Mouse (Mus musculus) right cerebral cortex, postnatal 14 days (tissue): Measurements from ENCODE around the gene Uhrf1.

Source experiments
- DNase-seq: peaks from one replicate; pipeline ENCODE4 v3.0.0; 2022

Gene Uhrf1

DNA sequence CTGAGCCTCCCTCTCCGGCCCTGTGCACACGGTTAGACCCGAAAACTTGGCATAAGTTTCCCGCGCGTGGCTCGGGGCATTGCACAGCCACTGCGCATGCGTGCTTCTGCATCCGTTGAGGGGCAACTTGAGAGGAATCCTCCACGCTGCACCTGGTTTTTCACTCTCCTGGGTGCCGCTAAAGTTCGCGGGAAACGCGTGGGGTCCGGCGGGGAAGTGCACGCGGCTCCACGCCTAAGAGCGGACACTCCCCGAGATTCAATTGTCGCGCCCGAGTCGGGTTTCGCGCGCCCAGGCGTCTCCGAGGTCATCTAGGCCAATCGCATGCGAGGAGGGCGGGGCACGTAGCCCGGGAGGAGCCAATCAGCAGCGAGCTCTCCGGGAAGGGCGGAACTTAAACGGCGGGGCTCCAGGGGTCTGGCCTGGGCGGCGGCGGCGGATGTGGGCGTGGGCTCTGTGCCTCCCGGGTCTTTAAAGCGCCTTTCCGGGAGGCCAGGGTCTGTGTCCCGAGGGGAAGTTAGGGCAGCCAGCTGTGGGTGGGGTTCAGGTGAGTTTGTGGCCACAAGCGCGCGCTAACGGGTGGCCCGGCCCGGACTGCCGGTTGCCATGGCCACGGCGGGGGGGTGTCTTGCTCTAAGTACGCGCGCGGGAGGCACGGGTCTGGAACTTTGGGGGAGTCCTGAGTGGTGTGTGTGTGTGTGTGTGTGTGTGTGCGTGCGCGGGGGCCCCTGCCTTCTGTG lies 896 bp downstream of the Uhrf1 start:
- peak; percentile 93 for DNase-seq

DNA sequence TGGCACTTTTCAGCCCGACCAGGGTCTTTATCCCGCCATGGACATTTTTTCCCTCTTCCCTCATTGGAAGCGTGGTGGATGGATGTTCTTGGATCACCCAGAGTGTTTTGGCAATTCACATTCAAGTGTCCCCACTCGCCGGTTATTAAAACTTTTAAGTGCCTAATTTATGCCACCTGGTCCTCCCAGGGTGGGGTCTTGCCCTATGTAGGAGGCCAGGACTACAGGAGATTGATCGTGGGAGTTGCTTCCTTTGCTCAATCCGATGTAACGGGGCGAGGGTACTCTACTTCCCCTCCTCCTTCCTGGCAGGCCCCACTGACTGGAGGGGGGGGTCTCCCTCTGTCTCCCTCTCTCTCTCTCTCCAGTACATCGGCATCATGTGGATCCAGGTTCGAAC lies 1.6 kb downstream of the Uhrf1 start:
- no peak for DNase-seq

DNA sequence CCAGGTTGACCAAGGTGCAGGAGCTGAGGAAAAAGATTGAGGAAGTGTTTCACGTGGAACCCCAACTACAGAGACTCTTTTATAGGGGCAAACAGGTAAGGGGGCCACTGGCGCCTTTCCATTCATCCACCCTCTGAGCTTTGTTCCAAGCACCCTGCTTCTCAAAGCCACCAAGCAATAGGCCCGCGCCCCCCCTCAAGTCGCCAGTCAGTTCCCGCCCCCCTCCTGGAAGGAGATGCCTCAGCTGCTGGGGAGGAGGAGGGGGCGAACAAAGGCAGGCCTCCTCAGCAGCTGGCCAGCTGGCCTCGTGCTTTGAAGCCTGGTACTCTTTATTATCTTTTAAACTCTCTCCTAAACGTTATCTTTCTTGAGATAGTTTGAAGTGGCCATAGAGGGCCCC lies 2.0 kb downstream of the Uhrf1 start:
- DNase-seq = no peak

DNA sequence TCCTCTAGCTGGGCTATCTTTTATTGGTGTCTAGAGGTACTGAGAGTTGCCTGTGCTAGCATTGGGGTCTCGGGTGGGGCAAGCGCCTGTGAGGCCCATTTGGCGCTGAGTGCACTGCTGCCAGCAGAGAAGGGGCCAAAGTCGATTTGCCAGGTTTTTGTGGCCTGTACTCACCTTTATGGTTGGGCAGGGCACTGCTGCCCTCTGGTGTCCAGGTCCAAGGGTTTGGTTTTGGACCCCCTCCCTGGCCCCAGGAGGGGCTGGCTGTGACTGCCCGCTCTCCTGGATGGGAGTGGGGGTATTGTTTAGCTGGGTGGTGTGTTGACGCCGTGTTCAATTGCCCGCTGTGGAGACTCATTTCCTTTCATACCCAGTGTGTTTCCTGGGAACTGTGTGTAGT lies 2.7 kb downstream of the Uhrf1 start:
- no peak for DNase-seq

DNA sequence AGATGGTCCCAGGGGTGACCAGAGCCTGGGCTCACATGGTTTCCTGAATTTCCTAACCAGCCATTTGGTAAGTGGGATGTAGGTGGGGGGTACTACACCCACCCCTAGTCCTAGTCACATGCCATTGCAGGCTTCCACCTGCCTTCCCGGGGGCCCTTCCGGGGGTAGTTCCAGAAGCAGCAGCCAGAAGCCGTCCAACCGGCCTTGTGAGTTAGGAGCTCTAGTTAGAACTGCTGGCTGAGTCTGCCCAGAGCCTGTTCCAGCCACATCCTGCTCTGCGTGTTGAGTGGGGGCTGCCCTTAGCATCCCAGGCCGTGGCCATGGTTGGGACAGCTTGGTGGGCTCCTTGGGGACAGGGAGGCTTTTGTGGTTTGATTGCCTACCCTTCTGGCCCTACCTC lies 5.0 kb downstream of the Uhrf1 start:
- DNase-seq = no peak

DNA sequence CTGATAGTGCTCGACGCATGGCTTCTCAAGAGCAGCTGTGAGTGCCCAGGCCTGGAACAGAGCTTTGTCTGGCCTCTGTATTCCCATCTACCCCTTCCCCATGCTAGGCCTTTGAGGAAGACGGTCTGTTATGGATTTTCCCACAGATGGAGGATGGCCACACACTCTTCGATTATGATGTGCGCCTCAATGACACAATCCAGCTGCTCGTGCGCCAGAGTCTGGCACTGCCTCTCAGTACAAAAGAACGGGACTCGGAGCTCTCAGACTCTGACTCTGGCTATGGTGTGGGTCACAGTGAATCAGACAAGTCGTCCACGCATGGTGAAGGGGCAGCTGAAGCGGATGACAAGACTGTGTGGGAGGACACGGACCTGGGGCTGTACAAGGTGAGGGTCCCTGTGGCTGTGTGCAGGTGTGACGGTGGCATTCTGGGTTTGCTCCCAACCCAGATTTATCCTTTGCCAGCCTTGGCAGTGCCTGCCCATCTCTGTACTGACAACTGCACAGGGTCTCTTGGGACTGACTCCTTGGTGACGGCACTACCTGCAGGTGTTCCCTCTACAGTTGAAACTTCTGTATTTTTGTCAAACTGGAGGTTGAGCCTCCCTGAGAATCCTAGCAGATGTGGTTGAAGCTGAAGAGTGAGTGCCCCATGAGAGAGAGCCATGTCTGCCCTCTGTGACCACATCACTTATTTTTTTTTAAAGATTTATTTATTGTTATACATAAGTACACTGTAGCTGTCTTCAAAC lies 6.2 kb downstream of the Uhrf1 start:
- no peak for DNase-seq

DNA sequence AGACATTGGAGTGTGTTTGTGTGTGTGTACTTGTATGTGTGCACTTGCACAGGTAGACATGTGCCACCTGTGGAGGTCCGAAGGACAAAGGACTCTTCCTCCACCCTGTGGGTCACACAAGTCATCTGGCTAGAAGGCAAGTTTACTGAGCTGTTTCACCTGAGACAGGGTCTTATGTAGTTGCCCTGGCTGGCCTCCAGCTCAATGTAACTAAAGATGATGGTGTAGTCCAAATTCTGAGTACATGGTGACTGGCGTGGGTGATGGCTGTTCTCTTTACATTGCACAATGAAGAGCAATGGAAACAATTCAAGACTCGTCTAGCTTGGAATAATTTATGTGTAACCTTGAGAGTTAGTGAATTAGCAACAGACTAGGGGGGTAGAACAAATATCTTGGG lies 21.3 kb downstream of the Uhrf1 start:
- DNase-seq = no peak

DNA sequence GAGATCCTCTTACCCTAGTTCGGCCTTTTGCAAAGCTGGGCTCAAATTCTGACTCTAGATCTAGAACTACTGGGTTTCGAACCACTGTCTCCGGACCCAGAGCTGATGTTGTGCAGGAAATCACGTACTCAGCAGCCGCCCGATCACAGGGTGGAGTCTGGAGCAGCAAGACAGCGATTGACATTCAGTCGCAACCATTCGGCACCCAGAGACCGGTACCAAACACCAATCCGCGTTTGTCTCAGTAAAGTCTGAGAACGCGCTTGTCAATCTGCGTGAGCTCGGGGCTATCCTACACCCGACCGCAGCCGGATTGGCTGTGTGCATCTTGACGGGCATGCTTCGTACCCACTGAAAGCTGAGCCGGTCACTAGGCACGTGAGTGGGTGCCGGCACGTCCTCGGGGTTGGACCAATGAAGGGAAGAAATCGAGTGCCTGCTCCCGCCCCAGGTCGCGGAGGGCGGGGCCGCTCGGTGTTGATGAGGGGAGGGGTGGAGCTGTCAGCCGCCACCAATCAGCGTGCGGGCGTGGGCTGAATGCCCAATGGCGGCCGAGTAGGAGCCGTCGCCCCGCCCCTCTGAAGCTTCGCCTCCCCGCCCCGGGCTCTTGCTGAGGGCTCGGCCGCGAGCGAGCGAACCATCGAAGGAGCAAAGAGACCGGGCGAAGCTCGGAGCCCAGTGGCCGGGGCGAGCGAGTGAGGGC lies 22.5 kb downstream of the Uhrf1 start, which contains the start of gene Kdm4b:
Kdm4b (plus strand) TSS at position 613 of the 703 bp plus-strand sequence.
- peak; percentile 98 for DNase-seq

DNA sequence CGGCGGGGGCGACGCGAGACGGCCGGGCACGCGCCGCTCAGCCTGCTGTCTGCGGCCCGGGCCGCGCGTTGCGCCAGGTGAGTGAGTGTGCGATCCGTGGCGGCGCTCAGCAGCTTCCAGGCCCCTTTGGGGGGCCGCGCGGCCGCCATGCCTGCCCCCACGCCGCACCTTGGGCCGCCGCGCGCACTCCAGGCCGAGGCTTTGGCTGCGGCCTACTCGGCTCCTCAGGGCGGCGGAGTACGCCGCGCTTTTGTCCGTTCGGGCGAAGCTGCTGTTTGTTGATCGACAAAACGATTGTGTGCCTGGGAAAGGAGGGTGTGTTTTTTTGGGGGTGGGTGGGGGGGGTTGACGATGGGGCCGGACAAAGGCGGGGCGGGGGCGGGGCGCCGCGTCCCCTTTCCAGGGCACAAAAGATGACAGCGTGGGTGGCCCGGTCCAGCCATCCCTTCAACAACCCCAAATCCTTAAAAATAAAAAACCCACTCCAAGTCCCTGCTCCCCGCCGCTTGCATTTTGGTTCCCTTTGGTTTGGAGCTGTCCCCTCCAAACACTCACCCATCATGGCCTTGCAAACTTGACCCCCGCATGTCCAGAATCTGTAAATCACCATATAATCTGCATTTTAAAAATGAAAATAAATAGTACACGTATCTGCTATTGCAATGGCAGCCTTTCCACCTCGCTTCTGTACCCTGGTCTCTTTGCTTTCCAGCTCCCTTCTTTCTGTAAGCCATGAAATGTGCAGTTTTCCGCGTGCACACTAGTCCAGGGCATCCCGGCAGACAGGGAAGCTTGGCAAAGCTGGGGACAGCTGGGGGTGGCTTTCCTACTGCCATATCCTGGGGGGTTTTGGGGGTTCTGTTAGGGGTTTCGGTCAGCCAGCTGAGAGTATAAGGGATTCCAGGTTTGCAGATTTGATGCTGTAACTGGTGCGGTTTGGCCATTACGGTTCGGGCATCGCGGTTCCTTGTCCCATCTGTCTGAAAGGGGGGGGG lies 23.3 kb downstream of the Uhrf1 start:
- DNase-seq = no peak

DNA sequence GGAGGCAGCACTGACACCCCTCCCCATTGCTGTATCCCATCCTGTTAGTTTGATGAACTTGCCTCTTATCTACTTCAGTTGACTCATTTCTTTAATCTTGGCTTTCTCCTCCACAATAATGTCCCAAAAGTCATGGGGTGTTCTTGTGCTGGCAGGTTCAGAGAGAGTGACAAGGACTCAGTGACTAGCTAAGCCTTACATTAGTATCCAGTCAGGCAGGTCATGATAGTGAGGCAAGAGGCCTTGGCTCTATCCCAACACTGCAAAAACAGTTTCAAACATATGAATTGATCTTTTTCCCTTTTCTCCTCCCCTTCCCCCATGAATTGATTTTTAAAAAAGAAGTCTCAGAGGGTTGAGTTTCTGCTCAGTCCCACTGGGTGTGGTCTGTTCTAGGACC lies 26.1 kb downstream of the Uhrf1 start:
- DNase-seq = no peak

DNA sequence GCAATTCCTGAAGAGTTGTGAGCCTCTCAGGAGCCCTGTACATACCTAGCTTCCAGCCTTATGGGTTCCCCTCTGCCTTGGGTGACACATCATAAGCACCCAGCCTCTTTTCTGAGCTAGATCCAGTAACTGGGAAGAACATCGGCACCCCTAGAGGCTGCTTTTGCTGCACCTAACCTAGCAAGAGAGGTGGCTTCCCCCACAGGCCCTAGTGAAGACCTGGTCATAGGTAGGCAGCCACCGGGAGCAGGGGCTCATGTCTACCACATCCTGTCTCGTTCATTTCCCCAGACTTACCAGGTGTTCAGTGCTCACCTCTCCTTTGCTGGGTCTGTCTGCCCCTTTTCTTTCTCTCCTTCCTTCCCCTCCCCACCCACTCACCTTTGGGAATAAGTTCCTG lies 27.2 kb downstream of the Uhrf1 start:
- no peak for DNase-seq

DNA sequence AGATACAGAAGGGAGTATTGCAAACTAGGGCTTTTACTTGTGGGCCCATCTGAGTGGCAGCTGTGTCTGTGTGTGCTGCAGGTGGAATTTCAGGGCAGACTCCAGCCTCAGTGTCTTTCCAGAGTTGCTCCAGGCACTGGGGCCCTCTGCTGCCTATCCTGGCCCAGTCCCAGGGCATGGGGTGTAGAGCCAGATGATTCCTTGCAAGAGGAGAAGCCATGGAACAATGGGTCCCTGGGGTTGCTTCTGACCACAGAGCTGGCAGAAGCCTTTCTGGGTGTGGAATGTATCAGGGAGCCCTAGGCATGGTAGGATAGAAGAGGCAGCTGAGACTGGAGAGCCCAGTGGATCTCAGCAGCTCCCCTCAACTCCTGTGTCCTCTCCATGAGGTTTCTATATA lies 28.1 kb downstream of the Uhrf1 start:
- DNase-seq = no peak

DNA sequence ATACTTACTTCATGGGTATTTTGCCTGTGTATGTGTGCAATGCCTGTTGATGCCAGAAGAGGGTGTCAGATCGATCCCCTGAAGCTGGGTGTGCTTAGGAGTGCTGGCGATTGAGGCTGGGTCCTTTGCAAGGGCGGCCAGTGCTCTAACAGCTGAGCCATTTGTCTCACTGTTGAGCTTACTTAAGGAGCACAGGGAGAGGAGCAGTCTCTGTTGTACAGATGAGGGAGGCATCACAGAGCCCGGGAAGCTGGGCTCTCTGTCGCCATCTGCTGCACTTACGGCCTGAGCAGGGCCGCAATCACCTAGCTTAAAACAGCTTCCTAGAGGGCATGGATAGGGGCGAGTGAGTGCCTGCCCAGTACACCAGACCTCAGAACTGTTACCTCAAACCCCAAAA lies 29.9 kb downstream of the Uhrf1 start:
- no peak for DNase-seq

DNA sequence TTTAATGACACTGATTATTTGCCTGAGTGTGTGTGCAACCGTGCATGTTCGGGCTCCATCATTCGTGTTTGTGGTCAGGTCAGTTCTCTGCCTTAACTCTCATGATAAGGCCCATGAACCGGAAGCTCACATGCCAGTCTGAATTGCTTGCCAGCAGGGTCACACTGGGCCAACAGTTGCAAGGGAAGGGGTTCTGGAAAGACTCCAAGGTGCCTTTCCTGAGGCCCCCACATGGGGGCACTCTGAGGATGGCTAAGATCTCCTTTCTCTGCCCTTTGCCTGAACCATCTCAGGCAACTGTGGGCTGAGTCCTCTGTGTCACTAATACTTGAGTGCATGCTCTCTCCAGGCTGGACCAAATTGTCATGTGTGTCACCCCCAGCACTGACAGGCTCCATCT lies 34.1 kb downstream of the Uhrf1 start:
- peak; percentile 32 for DNase-seq

DNA sequence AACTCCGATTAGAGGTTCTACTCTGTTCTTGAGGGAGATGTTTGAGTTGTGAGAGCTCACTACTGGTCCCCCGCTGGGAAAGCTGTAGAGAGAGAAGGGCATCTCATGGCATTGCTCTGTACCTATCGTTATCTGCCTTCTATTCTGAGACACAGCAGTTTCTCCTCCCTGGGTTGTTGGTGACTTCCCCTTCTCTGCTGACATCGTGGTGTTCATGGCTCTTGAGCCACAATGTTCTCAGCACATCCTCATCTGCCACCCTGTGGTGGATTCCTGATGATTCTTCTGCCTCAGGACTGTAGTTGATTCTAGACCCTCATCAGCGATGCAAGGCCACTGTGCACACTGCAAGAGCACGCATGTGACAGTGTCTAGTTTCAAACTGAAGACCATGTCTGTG lies 34.7 kb downstream of the Uhrf1 start:
- no peak for DNase-seq

DNA sequence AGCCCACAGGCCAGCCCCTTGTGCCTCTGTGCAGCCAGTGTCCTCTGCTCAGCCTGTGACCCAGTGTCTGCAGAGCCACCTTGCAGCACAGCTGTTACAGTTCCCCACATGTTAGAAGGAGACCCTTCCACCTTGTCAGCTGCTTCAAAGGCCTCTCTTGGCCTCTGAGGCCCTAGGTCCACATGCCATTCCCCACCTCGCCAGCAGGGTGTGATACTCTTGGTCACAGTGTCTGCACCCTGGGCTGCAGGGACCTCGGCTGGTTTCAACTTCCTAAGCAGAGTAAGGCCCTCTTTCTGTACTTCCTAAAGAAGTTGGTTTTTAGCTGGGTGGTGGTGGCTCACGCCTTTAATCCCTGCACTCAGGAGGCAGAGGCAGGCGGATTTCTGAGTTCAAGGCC lies 35.8 kb downstream of the Uhrf1 start:
- DNase-seq = peak; percentile 34

DNA sequence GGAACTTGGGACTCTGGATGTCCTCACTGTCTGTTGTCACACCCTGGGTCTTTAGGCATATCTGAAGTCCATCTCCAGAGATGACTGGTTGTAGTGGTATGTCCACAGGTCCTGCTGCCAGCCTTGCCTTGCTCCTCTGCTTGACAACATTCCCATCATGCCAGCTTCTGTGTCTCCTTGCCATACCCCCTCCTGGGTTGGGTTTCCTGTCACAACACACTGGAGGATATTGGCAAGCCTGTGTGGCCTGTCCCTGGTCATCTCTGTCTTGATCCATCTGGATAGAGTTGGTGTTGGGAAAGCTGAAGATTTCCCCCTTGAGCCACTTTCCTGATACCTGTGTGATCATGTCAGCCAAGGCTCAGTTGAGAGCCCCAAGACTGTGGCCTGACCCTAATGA lies 37.6 kb downstream of the Uhrf1 start:
- DNase-seq = no peak

DNA sequence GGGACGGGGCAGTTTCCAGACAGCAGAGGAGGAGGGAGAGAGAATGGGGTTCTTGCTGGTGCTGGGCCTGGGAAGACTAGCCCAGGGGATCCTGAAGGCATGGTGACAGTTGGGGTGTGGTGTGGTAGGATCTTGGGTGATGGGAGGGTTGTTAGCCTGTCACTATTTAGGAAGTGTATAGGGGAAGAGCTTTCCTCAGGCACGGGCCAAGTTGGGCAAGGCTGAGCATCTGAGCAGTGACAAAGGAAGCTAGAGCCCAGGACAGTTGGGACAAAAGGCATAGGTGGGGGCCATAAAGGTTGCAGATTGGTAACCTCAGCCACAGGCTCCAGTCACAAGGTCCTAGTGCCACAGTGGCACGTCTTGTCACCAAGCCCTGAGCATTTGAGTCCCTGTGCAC lies 40.3 kb downstream of the Uhrf1 start:
- DNase-seq = no peak

DNA sequence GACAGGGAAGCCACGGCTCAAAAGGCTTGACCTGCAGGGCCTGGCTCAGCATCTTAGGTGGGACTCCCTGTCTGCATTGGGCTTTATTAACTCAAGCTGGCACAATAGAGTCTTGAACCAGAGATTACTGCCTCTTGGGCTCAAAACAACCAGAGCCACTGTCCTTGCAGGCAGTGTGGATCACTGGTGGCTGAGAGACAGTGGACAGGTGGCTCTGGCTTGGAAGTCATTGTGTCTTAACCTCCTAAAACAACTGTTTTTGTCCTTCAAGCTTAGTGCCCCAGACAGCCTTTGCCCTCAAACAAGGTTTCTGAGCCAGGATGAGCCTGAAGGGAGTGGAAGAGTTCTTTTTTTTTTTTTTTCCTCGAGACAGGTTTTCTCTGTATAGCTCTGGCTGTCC lies 42.2 kb downstream of the Uhrf1 start:
- DNase-seq = no peak

DNA sequence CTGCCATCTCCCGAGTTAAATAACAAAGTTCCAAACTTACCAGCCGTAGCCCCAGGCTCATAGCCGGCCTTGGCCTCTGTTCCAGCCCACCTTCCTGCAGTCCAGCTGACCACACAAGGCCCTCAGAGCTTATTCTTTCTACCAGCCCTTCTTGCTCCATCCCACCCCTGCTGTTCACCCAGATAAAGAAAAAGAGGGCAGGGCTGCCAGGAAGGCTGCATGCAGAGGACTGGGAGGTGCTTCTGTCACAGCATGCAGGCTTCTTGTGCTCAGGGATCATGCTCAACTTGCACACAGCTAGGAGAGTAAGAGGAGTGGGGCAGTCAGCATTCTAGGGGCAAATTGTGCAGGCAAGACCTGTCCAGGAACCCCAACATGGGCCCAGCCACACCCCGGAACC lies 45.0 kb downstream of the Uhrf1 start:
- no peak for DNase-seq

DNA sequence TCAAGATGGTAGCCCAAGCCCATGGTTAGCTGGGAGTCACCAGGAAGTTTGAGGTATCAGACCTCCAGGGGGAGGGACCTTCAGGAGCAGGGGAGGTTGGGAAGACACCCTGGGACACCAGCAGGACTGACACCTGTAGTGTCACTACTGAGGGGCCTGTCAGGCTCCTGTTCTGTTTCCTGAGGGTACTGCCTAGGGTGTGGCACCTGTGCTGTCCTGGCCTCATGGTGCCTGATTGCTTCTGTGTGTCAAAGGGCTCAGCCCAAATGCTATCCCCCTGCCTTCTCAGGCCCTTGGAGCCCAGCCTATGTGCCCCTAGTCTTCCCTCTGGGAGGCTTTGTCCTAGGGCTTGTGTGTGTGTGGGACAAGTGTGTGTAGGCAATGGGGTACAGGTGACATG lies 45.5 kb downstream of the Uhrf1 start:
- no peak for DNase-seq

DNA sequence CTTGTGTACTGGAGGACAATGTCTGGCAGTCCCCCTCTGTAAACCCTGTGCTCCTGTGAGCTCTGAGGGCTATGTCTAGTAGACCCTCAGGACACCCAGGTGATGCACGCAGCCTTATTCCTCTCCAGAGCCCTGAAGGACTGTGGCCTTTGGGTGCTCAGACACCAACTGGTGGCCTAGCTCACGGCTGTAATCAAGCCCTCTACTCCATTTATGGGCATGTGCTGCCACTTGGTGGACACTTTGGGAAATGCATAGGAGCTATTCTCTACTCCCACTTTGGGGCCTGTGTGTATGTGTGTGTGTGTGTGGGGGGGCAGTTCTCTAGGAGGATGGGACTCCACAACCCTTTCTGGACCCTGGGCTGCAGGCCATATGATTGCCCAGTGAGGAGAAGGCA lies 47.6 kb downstream of the Uhrf1 start:
- DNase-seq = peak; percentile 87
